Mouse (Mus musculus): Measurements from ENCODE around the gene Irf6.
A peak's percentile ranks its signal among the peaks of the same experiment; 100 is the strongest.

Irf6 gene

GRCm38 (mm10) chr1:193207503-193207902 is 54.6 kb downstream of the Irf6 start, which contains the start of gene Lamb3:
Gene Lamb3 (plus strand): TSS chr1:193207699.
- TF ChIP-seq GATA4 (IDR thresholded peaks at IDR 0.05; ENCODE audit: insufficient replicate concordance, low read length) = no peak

GRCm38 (mm10) chr1:193208178-193208577 is 55.3 kb downstream of the Irf6 start:
- TF ChIP-seq GATA4 (IDR thresholded peaks at IDR 0.05; ENCODE audit: insufficient replicate concordance, low read length) = no peak

- peak; percentile 98 for TF ChIP-seq GATA4 (IDR thresholded peaks at IDR 0.05; ENCODE audit: insufficient replicate concordance, low read length)
Measured at GRCm38 (mm10) chr1:193211371-193211770, 58.5 kb downstream of the Irf6 start.

- no peak for TF ChIP-seq GATA4 (IDR thresholded peaks at IDR 0.05; ENCODE audit: insufficient replicate concordance, low read length)
Measured at GRCm38 (mm10) chr1:193214053-193214452, 61.1 kb downstream of the Irf6 start.

GRCm38 (mm10) chr1:193216000-193216399 is 63.1 kb downstream of the Irf6 start:
- TF ChIP-seq GATA4 (IDR thresholded peaks at IDR 0.05; ENCODE audit: insufficient replicate concordance, low read length) = no peak

GRCm38 (mm10) chr1:193220408-193220807 is 67.5 kb downstream of the Irf6 start:
- no peak for TF ChIP-seq GATA4 (IDR thresholded peaks at IDR 0.05; ENCODE audit: insufficient replicate concordance, low read length)
